Mouse (Mus musculus): ENCODE data around the gene Pkp3. TPM values are rescaled to one million over a fixed set of nuclear protein-coding genes. Genes with fewer than 3 reads are reported as not detected.

The Pkp3 gene
- polyA plus RNA-seq, 1 experiment from 2014 or later = 0.18 TPM

GRCm38 (mm10) chr7:141122689-141123516 is 44.9 kb downstream of the Pkp3 start:
- peak; percentile 97 for ATAC-seq (ENCODE audit: low FRiP score)
- no peaks in the 10 kb centered on the region for H3K36me3 ChIP-seq
- H3K27ac ChIP-seq (replicated peaks) = peak overlapping the region; percentile 80
- peak overlapping the region; percentile 67 for H3K9ac ChIP-seq (replicated peaks)
- H3K4me2 ChIP-seq = peak overlapping the region; percentile 64
- H3K9me3 ChIP-seq (replicated peaks) = no peaks in the 10 kb centered on the region
- WGBS = 2% methylated on average over 29 of the region's 29 CpGs
- peaks cover 5% of the 10 kb centered on the region; the same call in 1 of the 2 replicates for H3K27me3 ChIP-seq (replicated peaks)
- peaks cover 5% of the 10 kb centered on the region; the same call in 1 of the 2 replicates for H3K4me1 ChIP-seq
- H3K4me3 ChIP-seq (replicated peaks) = peak overlapping the region; percentile 63

DNA sequence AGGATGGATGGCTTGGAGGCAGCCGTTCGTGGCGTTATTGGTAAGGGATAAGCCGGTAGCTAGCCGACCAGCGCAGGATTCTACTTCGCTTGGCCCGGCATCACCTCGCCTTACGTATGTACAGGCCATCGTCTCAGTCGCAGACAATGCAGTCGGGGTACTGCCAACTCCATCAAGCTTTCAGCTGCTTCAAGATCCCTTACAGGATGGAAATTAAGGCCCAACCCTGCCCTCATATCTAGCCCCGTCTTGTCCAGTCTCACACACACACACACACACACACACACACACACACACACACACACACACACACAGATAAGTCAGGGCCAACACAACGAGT is 45.5 kb downstream of the Pkp3 start:
- Histone ChIP-seq H3K9ac (replicated peaks) (peak overlapping the region; percentile 67), H3K4me1 (peaks cover 5% of the 10 kb centered on the region; the same call in 1 of the 2 replicates), H3K36me3 (no peaks in the 10 kb centered on the region), H3K27me3 (replicated peaks) (no peaks in the 10 kb centered on the region), H3K27ac (replicated peaks) (peak overlapping the region; percentile 80), H3K4me2 (peak overlapping the region; percentile 64), H3K9me3 (replicated peaks) (no peaks in the 10 kb centered on the region), H3K4me3 (replicated peaks) (peak overlapping the region; percentile 63)
- peak; percentile 32 for ATAC-seq (ENCODE audit: low FRiP score)
- WGBS = 2% methylated on average over 15 of the region's 15 CpGs

DNA sequence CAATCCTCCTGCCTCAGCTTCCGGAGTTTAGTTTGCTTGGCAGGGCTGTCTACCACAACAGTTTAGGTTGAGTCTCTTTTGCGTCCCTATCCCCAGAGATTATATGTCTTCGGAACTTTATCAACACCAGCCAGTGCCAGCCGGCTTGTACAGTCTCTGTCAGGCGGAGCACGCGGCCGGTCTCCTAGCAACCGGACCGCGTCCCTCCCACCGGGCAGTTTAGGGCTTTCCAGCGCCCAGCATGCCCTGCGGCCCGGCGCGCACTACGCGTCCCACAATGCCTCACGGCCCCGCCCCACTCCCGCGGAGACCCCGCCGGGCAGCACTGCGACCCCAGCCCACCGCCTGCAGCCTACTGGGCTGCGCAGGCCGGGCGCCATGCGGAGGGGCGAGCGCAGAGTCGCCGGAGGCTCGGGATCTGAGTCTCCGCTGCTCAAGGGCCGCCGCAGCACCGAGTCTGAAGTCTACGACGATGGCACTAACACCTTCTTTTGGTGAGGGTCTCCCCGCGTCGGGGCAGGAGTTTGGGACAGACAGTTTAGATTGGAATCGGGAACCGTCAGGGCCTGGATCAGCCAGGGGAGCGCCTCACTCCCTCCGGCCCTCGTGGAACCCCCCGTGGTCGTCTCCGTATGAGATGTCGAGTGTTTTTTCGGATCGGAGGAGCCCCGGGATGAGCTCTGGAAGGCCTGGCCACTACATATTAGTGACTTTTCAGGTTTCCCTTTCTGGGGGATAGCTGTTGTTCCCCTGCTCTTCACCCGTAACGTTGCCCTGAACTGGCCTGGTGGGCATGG is 53.2 kb downstream of the Pkp3 start:
- peak; percentile 99 for ATAC-seq (ENCODE audit: low FRiP score)
- peaks cover 11% of the 10 kb centered on the region for H3K36me3 ChIP-seq
- peak overlapping the region; percentile 73; the same call in 1 of the 2 replicates for H3K27ac ChIP-seq (replicated peaks)
- no peaks in the 10 kb centered on the region for H3K9me3 ChIP-seq (replicated peaks)
- under 1% methylated on average over 59 of the region's 59 CpGs for WGBS
- peak overlapping the region; percentile 89 for H3K4me3 ChIP-seq (replicated peaks)
- peak overlapping the region; percentile 89 for H3K4me2 ChIP-seq
- peaks cover 19% of the 10 kb centered on the region for H3K4me1 ChIP-seq
- H3K27me3 ChIP-seq (replicated peaks) = no peaks in the 10 kb centered on the region
- peak overlapping the region; percentile 84 for H3K9ac ChIP-seq (replicated peaks)

DNA sequence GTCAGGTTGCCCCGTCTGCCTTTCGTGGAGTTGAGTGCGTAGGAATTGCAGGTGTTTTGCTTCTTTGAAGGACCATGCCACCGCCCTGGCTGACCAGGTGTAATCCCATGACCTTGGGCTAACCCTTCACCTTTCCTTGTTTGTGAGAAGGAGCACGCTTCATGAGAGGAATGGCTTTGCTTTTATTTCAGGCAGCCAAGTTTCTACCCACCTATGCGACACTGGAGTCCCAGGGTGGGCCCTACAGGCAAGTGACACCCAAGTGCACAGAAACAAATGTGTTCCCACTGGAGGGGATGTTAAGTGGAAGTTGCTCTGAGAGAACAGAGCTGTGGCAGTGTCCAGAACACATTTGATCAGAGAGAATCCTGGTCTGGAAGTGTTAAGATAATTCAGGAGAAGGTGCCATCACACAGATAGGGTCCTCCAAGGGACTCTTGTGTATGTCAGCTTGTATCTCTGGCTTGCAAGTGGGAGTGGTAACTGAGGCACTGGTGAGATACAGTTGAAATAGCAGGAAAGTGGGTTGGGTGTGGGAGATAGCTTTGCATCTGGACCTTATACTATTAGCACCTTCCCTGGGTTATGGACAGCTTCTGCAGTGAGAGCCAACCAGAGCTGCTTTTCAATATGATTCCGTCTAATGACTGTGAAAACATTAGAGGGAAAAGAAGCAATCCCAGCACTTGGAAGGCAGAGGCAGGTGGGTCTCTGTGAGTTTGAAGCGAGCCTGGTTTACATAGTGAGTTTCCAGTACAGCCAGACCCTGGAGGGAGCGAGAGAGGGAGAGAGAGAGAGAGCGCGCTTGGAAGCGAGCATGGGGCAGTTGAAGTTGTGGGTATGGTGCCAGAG is 54.1 kb downstream of the Pkp3 start:
- peak overlapping the region; percentile 89 for H3K4me3 ChIP-seq (replicated peaks)
- ATAC-seq (ENCODE audit: low FRiP score) = no peak
- no peaks in the 10 kb centered on the region for H3K27me3 ChIP-seq (replicated peaks)
- peaks cover 20% of the 10 kb centered on the region for H3K36me3 ChIP-seq
- peak overlapping the region; percentile 84 for H3K9ac ChIP-seq (replicated peaks)
- H3K4me1 ChIP-seq = peaks cover 19% of the 10 kb centered on the region
- no peaks in the 10 kb centered on the region for H3K9me3 ChIP-seq (replicated peaks)
- WGBS = 56% methylated on average over 12 of the region's 12 CpGs
- H3K27ac ChIP-seq (replicated peaks) = no peak overlapping the region
- H3K4me2 ChIP-seq = peak overlapping the region; percentile 89

Other genes with a start within 250 kb of the Pkp3 start
- 0.23 and 0.46 TPM in 2 replicates for gene Urah, start 243.2 kb upstream of the Pkp3 start, polyA plus RNA-seq (2015; fragmentation: Nextera tagmentation; extraction: Ambion mirVana)
- not detected in 2 replicates for gene Scgb1c1, start 232.7 kb upstream of the Pkp3 start, polyA plus RNA-seq (2015; fragmentation: Nextera tagmentation; extraction: Ambion mirVana)
- not detected in 2 replicates for gene Odf3, start 230.4 kb upstream of the Pkp3 start, polyA plus RNA-seq (2015; fragmentation: Nextera tagmentation; extraction: Ambion mirVana)
- not detected in 2 replicates for gene Gm45785, start 221.9 kb upstream of the Pkp3 start, polyA plus RNA-seq (2015; fragmentation: Nextera tagmentation; extraction: Ambion mirVana)
- 91.9 and 94.8 TPM in 2 replicates for gene Ric8a, start 221.3 kb upstream of the Pkp3 start, polyA plus RNA-seq (2015; fragmentation: Nextera tagmentation; extraction: Ambion mirVana)
- gene Bet1l, start 220.6 kb upstream of the Pkp3 start, polyA plus RNA-seq (2015; fragmentation: Nextera tagmentation; extraction: Ambion mirVana) = 45.8 and 49.1 TPM in 2 replicates
- 253 and 254 TPM in 2 replicates for gene Psmd13, start 196.2 kb upstream of the Pkp3 start, polyA plus RNA-seq (2015; fragmentation: Nextera tagmentation; extraction: Ambion mirVana)
- 61.9 and 67.8 TPM in 2 replicates for gene Sirt3, start 195.9 kb upstream of the Pkp3 start, polyA plus RNA-seq (2015; fragmentation: Nextera tagmentation; extraction: Ambion mirVana)
- gene Cox8b, start 177.8 kb upstream of the Pkp3 start, polyA plus RNA-seq (2015; fragmentation: Nextera tagmentation; extraction: Ambion mirVana) = 1.5 and 4.8 TPM in 2 replicates
- gene Nlrp6, start 157.3 kb upstream of the Pkp3 start, polyA plus RNA-seq (2015; fragmentation: Nextera tagmentation; extraction: Ambion mirVana) = 0.67 and 5.6 TPM in 2 replicates
- gene Pgghg, start 136.8 kb upstream of the Pkp3 start, polyA plus RNA-seq (2015; fragmentation: Nextera tagmentation; extraction: Ambion mirVana) = 6.3 and 10.2 TPM in 2 replicates
- 3.0 and 4.5 TPM in 2 replicates for gene Ifitm5, start 127.9 kb upstream of the Pkp3 start, polyA plus RNA-seq (2015; fragmentation: Nextera tagmentation; extraction: Ambion mirVana)
- not detected in 2 replicates for gene Gm45717, start 122.3 kb upstream of the Pkp3 start, polyA plus RNA-seq (2015; fragmentation: Nextera tagmentation; extraction: Ambion mirVana)
- gene Ifitm2, start 122.2 kb upstream of the Pkp3 start, polyA plus RNA-seq (2015; fragmentation: Nextera tagmentation; extraction: Ambion mirVana) = 197 and 409 TPM in 2 replicates
- gene Ifitm1, start 111.0 kb upstream of the Pkp3 start, polyA plus RNA-seq (2015; fragmentation: Nextera tagmentation; extraction: Ambion mirVana) = 20.6 and 115 TPM in 2 replicates
- 50.1 and 243 TPM in 2 replicates for gene Ifitm3, start 67.4 kb upstream of the Pkp3 start, polyA plus RNA-seq (2015; fragmentation: Nextera tagmentation; extraction: Ambion mirVana)
- 1.7 and 1.8 TPM in 2 replicates for gene Ifitm6, start 60.3 kb upstream of the Pkp3 start, polyA plus RNA-seq (2015; fragmentation: Nextera tagmentation; extraction: Ambion mirVana)
- not detected in 2 replicates for gene Gm17387, start 49.1 kb upstream of the Pkp3 start, polyA plus RNA-seq (2015; fragmentation: Nextera tagmentation; extraction: Ambion mirVana)
- 39.3 and 51.2 TPM in 2 replicates for gene B4galnt4, start 17.1 kb upstream of the Pkp3 start, polyA plus RNA-seq (2015; fragmentation: Nextera tagmentation; extraction: Ambion mirVana)
- gene Sigirr, start 22.4 kb downstream of the Pkp3 start, polyA plus RNA-seq (2015; fragmentation: Nextera tagmentation; extraction: Ambion mirVana) = 3.3 and 7.8 TPM in 2 replicates
- 0.60 and 1.4 TPM in 2 replicates for gene Ano9, start 39.6 kb downstream of the Pkp3 start, polyA plus RNA-seq (2015; fragmentation: Nextera tagmentation; extraction: Ambion mirVana)
- 83.2 and 86.7 TPM in 2 replicates for gene Ptdss2, start 44.2 kb downstream of the Pkp3 start, polyA plus RNA-seq (2015; fragmentation: Nextera tagmentation; extraction: Ambion mirVana)
- 50.0 and 69.8 TPM in 2 replicates for gene Rnh1, start 94.6 kb downstream of the Pkp3 start, polyA plus RNA-seq (2015; fragmentation: Nextera tagmentation; extraction: Ambion mirVana)
- gene Hras, start 115.8 kb downstream of the Pkp3 start, polyA plus RNA-seq (2015; fragmentation: Nextera tagmentation; extraction: Ambion mirVana) = 166 and 188 TPM in 2 replicates
- 9.0 and 9.1 TPM in 2 replicates for gene Lrrc56, start 115.9 kb downstream of the Pkp3 start, polyA plus RNA-seq (2015; fragmentation: Nextera tagmentation; extraction: Ambion mirVana)
- gene Lmntd2, start 135.9 kb downstream of the Pkp3 start, polyA plus RNA-seq (2015; fragmentation: Nextera tagmentation; extraction: Ambion mirVana) = 0.35 and 1.6 TPM in 2 replicates
- gene Rassf7, start 137.6 kb downstream of the Pkp3 start, polyA plus RNA-seq (2015; fragmentation: Nextera tagmentation; extraction: Ambion mirVana) = 24.1 and 28.1 TPM in 2 replicates
- 54.9 and 60.2 TPM in 2 replicates for gene Phrf1, start 150.6 kb downstream of the Pkp3 start, polyA plus RNA-seq (2015; fragmentation: Nextera tagmentation; extraction: Ambion mirVana)
- gene Irf7, start 188.3 kb downstream of the Pkp3 start, polyA plus RNA-seq (2015; fragmentation: Nextera tagmentation; extraction: Ambion mirVana) = 2.6 and 7.8 TPM in 2 replicates
- 4.2 TPM in 1 of 2 replicates, not detected in the other for gene Cdhr5, start 198.6 kb downstream of the Pkp3 start, polyA plus RNA-seq (2015; fragmentation: Nextera tagmentation; extraction: Ambion mirVana)
- 5.4 and 11.0 TPM in 2 replicates for gene Sct, start 200.9 kb downstream of the Pkp3 start, polyA plus RNA-seq (2015; fragmentation: Nextera tagmentation; extraction: Ambion mirVana)
- 0.87 and 1.3 TPM in 2 replicates for gene Drd4, start 213.8 kb downstream of the Pkp3 start, polyA plus RNA-seq (2015; fragmentation: Nextera tagmentation; extraction: Ambion mirVana)
- 178 and 200 TPM in 2 replicates for gene Deaf1, start 249.5 kb downstream of the Pkp3 start, polyA plus RNA-seq (2015; fragmentation: Nextera tagmentation; extraction: Ambion mirVana)
- gene Tmem80, start 249.5 kb downstream of the Pkp3 start, polyA plus RNA-seq (2015; fragmentation: Nextera tagmentation; extraction: Ambion mirVana) = 50.5 and 55.8 TPM in 2 replicates